27 mouse cellular contexts compared by ENCODE assay signal in the genomic region with DNA sequence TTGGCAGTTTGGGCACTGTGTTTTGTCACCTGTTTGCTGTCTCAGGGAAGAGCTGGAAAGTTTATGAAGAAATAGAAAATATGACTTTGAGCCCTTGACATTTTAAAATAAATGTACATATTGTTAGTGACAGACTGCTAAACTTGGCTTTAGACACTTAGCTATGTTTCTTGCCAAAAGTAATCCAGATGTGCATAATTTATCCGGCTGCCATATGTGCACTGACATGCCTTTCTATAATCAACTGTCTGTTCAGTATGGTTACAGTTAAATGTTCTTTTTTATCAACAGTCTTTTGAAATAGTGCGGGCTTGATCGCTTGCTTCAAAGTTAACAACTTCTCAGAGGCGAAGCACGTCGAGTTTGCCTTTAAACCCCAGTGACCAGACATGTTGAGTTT.
A peak's percentile ranks its signal among the peaks of the same experiment; 100 is the strongest.
DNase-seq lines count a peak whose midpoint lies in the region; ATAC-seq and TF ChIP-seq lines count a peak whose summit lies in the region.
"Had no signal": no experiment of that assay in that cellular context is flagged by ENCODE, and none has a peak within 500 bp of the region (broad histone marks: within the 10 kb centered on the region; RNA-seq: fewer than 3 reads in every experiment).

No protein-coding gene starts in this region.

- ATAC-seq in stomach, embryonic 14.5 days (ENCODE audit: insufficient number of reproducible peaks, insufficient read depth, low FRiP score, low read depth): no peak
- ATAC-seq in stomach, postnatal 0 days (ENCODE audit: low FRiP score, low TSS enrichment): no peak
- ATAC-seq in embryonic facial prominence, embryonic 12.5 days (ENCODE audit: insufficient number of reproducible peaks, insufficient read depth, low FRiP score, low TSS enrichment): no peak
- no peak for ATAC-seq in embryonic facial prominence, embryonic 15.5 days (ENCODE audit: insufficient number of reproducible peaks, low FRiP score, low TSS enrichment, low read depth)
- ATAC-seq: activated CD4-positive, CD25-positive, alpha-beta regulatory T cell, adult 4 months; CD4-positive, CD25-positive, alpha-beta regulatory T cell, adult 4 months; forebrain, embryonic 13.5 days; hindbrain, postnatal 0 days; intestine, postnatal 0 days had no signal

- no peaks in the 10 kb centered on the region for H3K36me3 ChIP-seq in stomach, embryonic 14.5 days (ENCODE audit: control insufficient read depth, insufficient read depth, low read length)
- no peaks in the 10 kb centered on the region for H3K36me3 ChIP-seq in stomach, postnatal 0 days (ENCODE audit: control insufficient read depth, insufficient read depth, low read length)
- H3K36me3 ChIP-seq in embryonic facial prominence, embryonic 12.5 days: no peaks in the 10 kb centered on the region
- no peaks in the 10 kb centered on the region for H3K36me3 ChIP-seq in embryonic facial prominence, embryonic 15.5 days
- H3K36me3 ChIP-seq: forebrain, embryonic 10.5 days; heart, embryonic 12.5 days; heart, embryonic 15.5 days had no signal

- intact Hi-C loops in heart, postnatal 25 days (cut with DNase I): no loop called here
- intact Hi-C loops in left cerebral cortex, postnatal 14 days (cut with DNase I): no loop called here

- no peak for TF ChIP-seq CTCF in stomach, postnatal 0 days (IDR thresholded peaks at IDR 0.05; ENCODE audit: low read depth)

- H3K4me2 ChIP-seq in stomach, embryonic 14.5 days (replicated peaks; ENCODE audit: low read depth, low read length): no peak overlapping the region
- no peak overlapping the region for H3K4me2 ChIP-seq in stomach, postnatal 0 days (replicated peaks; ENCODE audit: low read depth)
- no peak overlapping the region for H3K4me2 ChIP-seq in embryonic facial prominence, embryonic 12.5 days (replicated peaks)
- no peak overlapping the region for H3K4me2 ChIP-seq in embryonic facial prominence, embryonic 15.5 days (replicated peaks)
- H3K4me2 ChIP-seq: forebrain, embryonic 13.5 days; heart, embryonic 12.5 days; heart, embryonic 15.5 days; hindbrain, embryonic 14.5 days had no signal

- no peak overlapping the region for H3K9ac ChIP-seq in stomach, embryonic 14.5 days (replicated peaks; ENCODE audit: low read depth, low read length)
- H3K9ac ChIP-seq in stomach, postnatal 0 days (ENCODE audit: low read length): no peak overlapping the region
- no peak overlapping the region for H3K9ac ChIP-seq in embryonic facial prominence, embryonic 12.5 days
- no peak overlapping the region for H3K9ac ChIP-seq in embryonic facial prominence, embryonic 15.5 days
- H3K9ac ChIP-seq: forebrain, embryonic 13.5 days; heart, embryonic 12.5 days; heart, embryonic 15.5 days; hindbrain, embryonic 14.5 days had no signal

- no peaks in the 10 kb centered on the region for H3K9me3 ChIP-seq in stomach, embryonic 14.5 days (ENCODE audit: control insufficient read depth, low read depth, low read length)
- H3K9me3 ChIP-seq in stomach, postnatal 0 days (ENCODE audit: control insufficient read depth, low read length): no peaks in the 10 kb centered on the region
- no peaks in the 10 kb centered on the region for H3K9me3 ChIP-seq in embryonic facial prominence, embryonic 12.5 days
- no peaks in the 10 kb centered on the region for H3K9me3 ChIP-seq in embryonic facial prominence, embryonic 15.5 days (replicated peaks)
- H3K9me3 ChIP-seq: forebrain, embryonic 10.5 days; forebrain, embryonic 13.5 days; heart, embryonic 12.5 days; heart, embryonic 15.5 days had no signal

- DNase-seq in heart, adult 11 months: peak; percentile 41
- DNase-seq in heart, postnatal 25 days (ENCODE audit: low spot score): no peak
- no peak for DNase-seq in stomach, postnatal 0 days (ENCODE audit: low spot score)
- no peak for DNase-seq in kidney, adult 18-20 months
- no peak for DNase-seq in left cerebral cortex, postnatal 14 days (ENCODE audit: low spot score in 2 of 2)
- DNase-seq: adrenal gland, adult 8-10 months; adrenal gland, postnatal 25 days; cerebellum, adult 18-20 months; cerebellum, adult 9-10 months; cerebellum, postnatal 14 days; gastrocnemius, postnatal 10 days; gastrocnemius, postnatal 36 days; heart, adult 18-20 months; heart, postnatal 10 days; heart, postnatal 4 days had no signal

- no peak overlapping the region for H3K4me3 ChIP-seq in stomach, embryonic 14.5 days (ENCODE audit: low read depth, low read length)
- H3K4me3 ChIP-seq in stomach, postnatal 0 days (ENCODE audit: low read depth, low read length): no peak overlapping the region
- H3K4me3 ChIP-seq in embryonic facial prominence, embryonic 12.5 days: no peak overlapping the region
- H3K4me3 ChIP-seq in embryonic facial prominence, embryonic 15.5 days (replicated peaks): no peak overlapping the region
- H3K4me3 ChIP-seq: forebrain, embryonic 10.5 days; forebrain, embryonic 13.5 days; heart, embryonic 12.5 days; heart, embryonic 15.5 days had no signal

- TF ChIP-seq EP300 in stomach, postnatal 0 days (optimal IDR thresholded peaks at IDR 0.05): no peak

- no peaks in the 10 kb centered on the region for H3K27me3 ChIP-seq in stomach, embryonic 14.5 days (ENCODE audit: control insufficient read depth, insufficient read depth, low read length)
- H3K27me3 ChIP-seq in stomach, postnatal 0 days (ENCODE audit: control insufficient read depth, insufficient read depth, low read length): no peaks in the 10 kb centered on the region
- H3K27me3 ChIP-seq in embryonic facial prominence, embryonic 12.5 days: no peaks in the 10 kb centered on the region
- no peaks in the 10 kb centered on the region for H3K27me3 ChIP-seq in embryonic facial prominence, embryonic 15.5 days
- H3K27me3 ChIP-seq: forebrain, embryonic 13.5 days; heart, embryonic 12.5 days; heart, embryonic 15.5 days had no signal

- H3K27ac ChIP-seq in stomach, embryonic 14.5 days (ENCODE audit: low read length): peak overlapping the region; percentile 22; the same call in 1 of the 2 replicates
- H3K27ac ChIP-seq in stomach, postnatal 0 days (replicated peaks): no peak overlapping the region
- peak overlapping the region; percentile 41; the same call in 1 of the 2 replicates for H3K27ac ChIP-seq in embryonic facial prominence, embryonic 12.5 days
- peak overlapping the region; percentile 17; the same call in 1 of the 2 replicates for H3K27ac ChIP-seq in embryonic facial prominence, embryonic 15.5 days (replicated peaks)
- H3K27ac ChIP-seq: forebrain, embryonic 10.5 days; forebrain, embryonic 13.5 days; heart, embryonic 15.5 days; hindbrain, embryonic 14.5 days; hindbrain, postnatal 0 days had no signal

- 39% methylated on average over 6 of the region's 6 CpGs for WGBS in stomach, embryonic 14.5 days
- 42% methylated on average over 6 of the region's 6 CpGs for WGBS in stomach, postnatal 0 days
- WGBS in embryonic facial prominence, embryonic 12.5 days: 39% methylated on average over 6 of the region's 6 CpGs
- WGBS in embryonic facial prominence, embryonic 15.5 days: 18% methylated on average over 6 of the region's 6 CpGs

- peaks cover 6% of the 10 kb centered on the region for H3K4me1 ChIP-seq in stomach, embryonic 14.5 days (ENCODE audit: control insufficient read depth, insufficient read depth, low read length)
- H3K4me1 ChIP-seq in stomach, postnatal 0 days (replicated peaks; ENCODE audit: control insufficient read depth, insufficient read depth): no peaks in the 10 kb centered on the region
- H3K4me1 ChIP-seq in embryonic facial prominence, embryonic 12.5 days: 0 out of 2 replicates have a peak, but pooled peaks cover 6% of the 10 kb centered on the region
- peaks cover 14% of the 10 kb centered on the region; the same call in 1 of the 2 replicates for H3K4me1 ChIP-seq in embryonic facial prominence, embryonic 15.5 days
- H3K4me1 ChIP-seq: forebrain, embryonic 10.5 days; forebrain, embryonic 13.5 days; heart, embryonic 15.5 days had no signal
